Mouse (Mus musculus): ENCODE measurements around the gene Prg3. TPM values are rescaled to one million over a fixed set of nuclear protein-coding genes. Genes with fewer than 3 reads are reported as not detected.

Prg3 gene
- polyA plus RNA-seq, 1 experiment from 2014 or later, result not detected

- Histone ChIP-seq H3K4me1 (ENCODE audit: control insufficient read depth, insufficient read depth, low read length) (no peaks in the 10 kb centered on the region), H3K4me2 (replicated peaks; ENCODE audit: low read depth, low read length) (no peak overlapping the region), H3K36me3 (ENCODE audit: control insufficient read depth, insufficient read depth, low read length) (peaks cover 42% of the 10 kb centered on the region), H3K27me3 (ENCODE audit: control insufficient read depth, insufficient read depth, low read length) (no peaks in the 10 kb centered on the region), H3K9ac (replicated peaks; ENCODE audit: low read depth, low read length) (no peak overlapping the region), H3K9me3 (ENCODE audit: control insufficient read depth, low read depth, low read length) (no peaks in the 10 kb centered on the region), H3K27ac (ENCODE audit: low read length) (no peak overlapping the region), H3K4me3 (ENCODE audit: low read depth, low read length) (no peak overlapping the region)
- ATAC-seq (ENCODE audit: insufficient number of reproducible peaks, insufficient read depth, low FRiP score, low read depth), result no peak
- WGBS, result 75% methylated on average over 2 of the region's 2 CpGs
Observed at GRCm38 (mm10) chr2:84948721-84949120, 39.3 kb upstream of the Prg3 start.

- Histone ChIP-seq H3K4me2 (replicated peaks; ENCODE audit: low read depth, low read length) (no peak overlapping the region), H3K9ac (replicated peaks; ENCODE audit: low read depth, low read length) (no peak overlapping the region), H3K27ac (ENCODE audit: low read length) (no peak overlapping the region), H3K4me3 (ENCODE audit: low read depth, low read length) (no peak overlapping the region), H3K36me3 (ENCODE audit: control insufficient read depth, insufficient read depth, low read length) (peaks cover 31% of the 10 kb centered on the region), H3K9me3 (ENCODE audit: control insufficient read depth, low read depth, low read length) (no peaks in the 10 kb centered on the region), H3K27me3 (ENCODE audit: control insufficient read depth, insufficient read depth, low read length) (no peaks in the 10 kb centered on the region), H3K4me1 (ENCODE audit: control insufficient read depth, insufficient read depth, low read length) (no peaks in the 10 kb centered on the region)
- WGBS, result 90% methylated on average over 8 of the region's 8 CpGs
- no peak for ATAC-seq (ENCODE audit: insufficient number of reproducible peaks, insufficient read depth, low FRiP score, low read depth)
Observed at GRCm38 (mm10) chr2:84951027-84951426, 37.0 kb upstream of the Prg3 start.

GRCm38 (mm10) chr2:84952251-84952650 lies 35.8 kb upstream of the Prg3 start:
- 84% methylated on average over 1 of the region's 1 CpGs for WGBS
- Histone ChIP-seq H3K4me3 (ENCODE audit: low read depth, low read length) (no peak overlapping the region), H3K27ac (ENCODE audit: low read length) (no peak overlapping the region), H3K4me1 (ENCODE audit: control insufficient read depth, insufficient read depth, low read length) (no peaks in the 10 kb centered on the region), H3K36me3 (ENCODE audit: control insufficient read depth, insufficient read depth, low read length) (peaks cover 32% of the 10 kb centered on the region), H3K4me2 (replicated peaks; ENCODE audit: low read depth, low read length) (no peak overlapping the region), H3K27me3 (ENCODE audit: control insufficient read depth, insufficient read depth, low read length) (no peaks in the 10 kb centered on the region), H3K9me3 (ENCODE audit: control insufficient read depth, low read depth, low read length) (no peaks in the 10 kb centered on the region), H3K9ac (replicated peaks; ENCODE audit: low read depth, low read length) (no peak overlapping the region)
- ATAC-seq (ENCODE audit: insufficient number of reproducible peaks, insufficient read depth, low FRiP score, low read depth), result no peak

GRCm38 (mm10) chr2:84952693-84953092 lies 35.3 kb upstream of the Prg3 start:
- no peak overlapping the region for H3K4me3 ChIP-seq (ENCODE audit: low read depth, low read length)
- no peak overlapping the region for H3K9ac ChIP-seq (replicated peaks; ENCODE audit: low read depth, low read length)
- ATAC-seq (ENCODE audit: insufficient number of reproducible peaks, insufficient read depth, low FRiP score, low read depth), result no peak
- H3K27me3 ChIP-seq (ENCODE audit: control insufficient read depth, insufficient read depth, low read length), result no peaks in the 10 kb centered on the region
- H3K9me3 ChIP-seq (ENCODE audit: control insufficient read depth, low read depth, low read length), result no peaks in the 10 kb centered on the region
- WGBS, result 75% methylated on average over 4 of the region's 4 CpGs
- peaks cover 33% of the 10 kb centered on the region for H3K36me3 ChIP-seq (ENCODE audit: control insufficient read depth, insufficient read depth, low read length)
- no peak overlapping the region for H3K27ac ChIP-seq (ENCODE audit: low read length)
- no peak overlapping the region for H3K4me2 ChIP-seq (replicated peaks; ENCODE audit: low read depth, low read length)
- H3K4me1 ChIP-seq (ENCODE audit: control insufficient read depth, insufficient read depth, low read length), result no peaks in the 10 kb centered on the region

GRCm38 (mm10) chr2:84955435-84955834 lies 32.6 kb upstream of the Prg3 start:
- Histone ChIP-seq H3K36me3 (ENCODE audit: control insufficient read depth, insufficient read depth, low read length) (peaks cover 11% of the 10 kb centered on the region; the same call in 1 of the 2 replicates), H3K4me2 (replicated peaks; ENCODE audit: low read depth, low read length) (no peak overlapping the region), H3K4me1 (ENCODE audit: control insufficient read depth, insufficient read depth, low read length) (no peaks in the 10 kb centered on the region), H3K27me3 (ENCODE audit: control insufficient read depth, insufficient read depth, low read length) (no peaks in the 10 kb centered on the region), H3K9ac (replicated peaks; ENCODE audit: low read depth, low read length) (no peak overlapping the region), H3K27ac (ENCODE audit: low read length) (no peak overlapping the region), H3K9me3 (ENCODE audit: control insufficient read depth, low read depth, low read length) (no peaks in the 10 kb centered on the region), H3K4me3 (ENCODE audit: low read depth, low read length) (no peak overlapping the region)
- ATAC-seq (ENCODE audit: insufficient number of reproducible peaks, insufficient read depth, low FRiP score, low read depth), result no peak
- WGBS, result 92% methylated on average over 9 of the region's 9 CpGs

- H3K4me2 ChIP-seq (replicated peaks; ENCODE audit: low read depth, low read length), result no peak overlapping the region
- H3K9me3 ChIP-seq (ENCODE audit: control insufficient read depth, low read depth, low read length), result no peaks in the 10 kb centered on the region
- WGBS, result 53% methylated on average over 5 of the region's 5 CpGs
- no peak overlapping the region for H3K9ac ChIP-seq (replicated peaks; ENCODE audit: low read depth, low read length)
- H3K36me3 ChIP-seq (ENCODE audit: control insufficient read depth, insufficient read depth, low read length), result peaks cover 7% of the 10 kb centered on the region; the same call in 1 of the 2 replicates
- H3K27me3 ChIP-seq (ENCODE audit: control insufficient read depth, insufficient read depth, low read length), result no peaks in the 10 kb centered on the region
- no peak overlapping the region for H3K27ac ChIP-seq (ENCODE audit: low read length)
- 0 out of 2 replicates have a peak, but pooled peaks have one; percentile 34 for ATAC-seq (ENCODE audit: insufficient number of reproducible peaks, insufficient read depth, low FRiP score, low read depth)
- H3K4me1 ChIP-seq (ENCODE audit: control insufficient read depth, insufficient read depth, low read length), result no peaks in the 10 kb centered on the region
- no peak overlapping the region for H3K4me3 ChIP-seq (ENCODE audit: low read depth, low read length)
Observed at GRCm38 (mm10) chr2:84956274-84956673, 31.7 kb upstream of the Prg3 start.

- no peak overlapping the region for H3K4me2 ChIP-seq (replicated peaks; ENCODE audit: low read depth, low read length)
- WGBS, result 89% methylated on average over 11 of the region's 11 CpGs
- H3K4me3 ChIP-seq (ENCODE audit: low read depth, low read length), result no peak overlapping the region
- no peak for ATAC-seq (ENCODE audit: insufficient number of reproducible peaks, insufficient read depth, low FRiP score, low read depth)
- H3K27me3 ChIP-seq (ENCODE audit: control insufficient read depth, insufficient read depth, low read length), result no peaks in the 10 kb centered on the region
- peaks cover 7% of the 10 kb centered on the region; the same call in 1 of the 2 replicates for H3K36me3 ChIP-seq (ENCODE audit: control insufficient read depth, insufficient read depth, low read length)
- no peak overlapping the region for H3K9ac ChIP-seq (replicated peaks; ENCODE audit: low read depth, low read length)
- H3K4me1 ChIP-seq (ENCODE audit: control insufficient read depth, insufficient read depth, low read length), result no peaks in the 10 kb centered on the region
- no peak overlapping the region for H3K27ac ChIP-seq (ENCODE audit: low read length)
- H3K9me3 ChIP-seq (ENCODE audit: control insufficient read depth, low read depth, low read length), result no peaks in the 10 kb centered on the region
Observed at GRCm38 (mm10) chr2:84958588-84959264, 29.3 kb upstream of the Prg3 start.

- no peak for ATAC-seq (ENCODE audit: insufficient number of reproducible peaks, insufficient read depth, low FRiP score, low read depth)
- 66% methylated on average over 2 of the region's 2 CpGs for WGBS
- Histone ChIP-seq H3K36me3 (ENCODE audit: control insufficient read depth, insufficient read depth, low read length) (peaks cover 3% of the 10 kb centered on the region; the same call in 1 of the 2 replicates), H3K9me3 (ENCODE audit: control insufficient read depth, low read depth, low read length) (no peaks in the 10 kb centered on the region), H3K4me1 (ENCODE audit: control insufficient read depth, insufficient read depth, low read length) (no peaks in the 10 kb centered on the region), H3K27me3 (ENCODE audit: control insufficient read depth, insufficient read depth, low read length) (no peaks in the 10 kb centered on the region), H3K4me3 (ENCODE audit: low read depth, low read length) (no peak overlapping the region), H3K9ac (replicated peaks; ENCODE audit: low read depth, low read length) (no peak overlapping the region), H3K4me2 (replicated peaks; ENCODE audit: low read depth, low read length) (no peak overlapping the region), H3K27ac (ENCODE audit: low read length) (no peak overlapping the region)
Observed at GRCm38 (mm10) chr2:84961300-84961699, 26.7 kb upstream of the Prg3 start.

- no peaks in the 10 kb centered on the region for H3K27me3 ChIP-seq (ENCODE audit: control insufficient read depth, insufficient read depth, low read length)
- no peak overlapping the region for H3K9ac ChIP-seq (replicated peaks; ENCODE audit: low read depth, low read length)
- ATAC-seq (ENCODE audit: insufficient number of reproducible peaks, insufficient read depth, low FRiP score, low read depth), result no peak
- 72% methylated on average over 3 of the region's 3 CpGs for WGBS
- H3K4me3 ChIP-seq (ENCODE audit: low read depth, low read length), result no peak overlapping the region
- no peaks in the 10 kb centered on the region for H3K9me3 ChIP-seq (ENCODE audit: control insufficient read depth, low read depth, low read length)
- H3K27ac ChIP-seq (ENCODE audit: low read length), result no peak overlapping the region
- H3K4me1 ChIP-seq (ENCODE audit: control insufficient read depth, insufficient read depth, low read length), result no peaks in the 10 kb centered on the region
- peaks cover 3% of the 10 kb centered on the region; the same call in 1 of the 2 replicates for H3K36me3 ChIP-seq (ENCODE audit: control insufficient read depth, insufficient read depth, low read length)
- H3K4me2 ChIP-seq (replicated peaks; ENCODE audit: low read depth, low read length), result no peak overlapping the region
Observed at GRCm38 (mm10) chr2:84961901-84962300, 26.1 kb upstream of the Prg3 start.

Measured in stomach, embryonic 14.5 days (tissue).